Mouse (Mus musculus): ENCODE data around the gene Mcam.

DNA sequence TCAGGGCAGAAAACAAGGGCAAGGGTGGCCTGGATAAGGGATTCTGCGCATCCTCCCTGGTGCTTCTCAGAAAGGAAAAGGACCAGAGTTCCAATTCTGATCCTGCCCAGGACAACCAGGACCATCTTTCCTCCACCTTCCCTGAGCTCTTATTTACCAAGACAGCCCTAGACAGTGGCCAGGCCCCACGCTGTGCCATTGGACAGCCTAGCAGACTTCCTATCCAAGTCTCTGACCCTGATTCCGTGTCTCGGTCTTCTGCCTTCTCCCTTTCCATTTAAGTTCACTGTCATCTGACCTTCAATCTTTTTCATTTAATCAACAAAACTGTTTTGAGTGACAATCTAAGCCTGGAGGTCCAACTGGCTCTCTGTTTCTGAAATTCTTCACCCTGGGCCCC is 27.7 kb upstream of the Mcam start:
- TF ChIP-seq POLR2A (IDR thresholded peaks at IDR 0.05; ENCODE audit: insufficient read length, low read depth) (no peak), MAX (IDR thresholded peaks at IDR 0.05; ENCODE audit: low read depth) (no peak), MYOD1 (IDR thresholded peaks at IDR 0.05; ENCODE audit: control insufficient read depth in 1 of 3, insufficient read length in 2 of 3, low read depth in 2 of 3) (no peak), USF1 (IDR thresholded peaks at IDR 0.05; ENCODE audit: low read depth) (no peak), POLR2AphosphoS2 (IDR thresholded peaks at IDR 0.05; ENCODE audit: insufficient read length, low read depth) (no peak), TCF3 (IDR thresholded peaks at IDR 0.05; ENCODE audit: insufficient read length, low read depth) (no peak), TCF12 (IDR thresholded peaks at IDR 0.05; ENCODE audit: insufficient read depth, poor library complexity, severe bottlenecking) (no peak)

Data from myocyte (in vitro differentiated cells).